ENCODE assay signal across 8 mouse cellular contexts in genomic region chr14:20702096-20702740, GRCm38 (mm10). TPM values are rescaled to one million over a fixed set of nuclear protein-coding genes. Genes with fewer than 3 reads are reported as not detected.
DNase-seq lines count a peak whose midpoint lies in the region; ATAC-seq lines count a peak whose summit lies in the region.

No protein-coding gene starts in this region.

- peak overlapping the region; percentile 89 for H3K9ac ChIP-seq in kidney, embryonic 14.5 days (ENCODE audit: low read depth, low read length)
- peak overlapping the region; percentile 91 for H3K9ac ChIP-seq in hindbrain, embryonic 13.5 days
- peak overlapping the region; percentile 84 for H3K9ac ChIP-seq in midbrain, embryonic 14.5 days (replicated peaks; ENCODE audit: low read length)

- ATAC-seq in kidney, embryonic 14.5 days (ENCODE audit: low FRiP score, low TSS enrichment) = peak; percentile 21
- peak; percentile 9 for ATAC-seq in hindbrain, embryonic 13.5 days (ENCODE audit: low FRiP score)
- 0 out of 2 replicates have a peak, but pooled peaks have one; percentile 6 for ATAC-seq in midbrain, embryonic 14.5 days (ENCODE audit: low FRiP score, low TSS enrichment)

- H3K36me3 ChIP-seq in kidney, embryonic 14.5 days (ENCODE audit: control insufficient read depth, insufficient read depth, low read length) = peaks cover 23% of the 10 kb centered on the region
- peaks cover 18% of the 10 kb centered on the region for H3K36me3 ChIP-seq in hindbrain, embryonic 13.5 days
- H3K36me3 ChIP-seq in midbrain, embryonic 14.5 days (ENCODE audit: control insufficient read depth, insufficient read depth, low read length) = peaks cover 16% of the 10 kb centered on the region

- no peak for DNase-seq in kidney, adult 8-10 months
- peak; percentile 29 for DNase-seq in Muller cell, postnatal 12 days (ENCODE audit: inconsistent ontology term)
- no peak for DNase-seq in midbrain, embryonic 14.5 days
- no peak for DNase-seq in MN1 (ENCODE audit: low spot score)
- DNase-seq in adrenal gland, postnatal 4 days (ENCODE audit: low spot score in 2 of 2) = no peak
- no peak for DNase-seq in B cell, adult 2 months

- H3K4me3 ChIP-seq in kidney, embryonic 14.5 days (ENCODE audit: low read length) = peak overlapping the region; percentile 90
- H3K4me3 ChIP-seq in hindbrain, embryonic 13.5 days = peak overlapping the region; percentile 77
- peak overlapping the region; percentile 73 for H3K4me3 ChIP-seq in midbrain, embryonic 14.5 days (replicated peaks; ENCODE audit: low read depth, low read length)

- 15% methylated on average over 15 of the region's 15 CpGs for WGBS in kidney, embryonic 14.5 days
- 15% methylated on average over 15 of the region's 15 CpGs for WGBS in hindbrain, embryonic 13.5 days
- 18% methylated on average over 15 of the region's 15 CpGs for WGBS in midbrain, embryonic 14.5 days

- peak overlapping the region; percentile 63 for H3K4me2 ChIP-seq in kidney, embryonic 14.5 days (replicated peaks; ENCODE audit: low read depth, low read length)
- peak overlapping the region; percentile 67 for H3K4me2 ChIP-seq in hindbrain, embryonic 13.5 days
- H3K4me2 ChIP-seq in midbrain, embryonic 14.5 days (ENCODE audit: low read length) = peak overlapping the region; percentile 73

- no peaks in the 10 kb centered on the region for H3K27me3 ChIP-seq in kidney, embryonic 14.5 days (ENCODE audit: control insufficient read depth, insufficient read depth, low read length)
- H3K27me3 ChIP-seq in hindbrain, embryonic 13.5 days = no peaks in the 10 kb centered on the region
- H3K27me3 ChIP-seq in midbrain, embryonic 14.5 days (ENCODE audit: control insufficient read depth, insufficient read depth, low read length) = no peaks in the 10 kb centered on the region

- H3K27ac ChIP-seq in kidney, embryonic 14.5 days (ENCODE audit: low read depth, low read length) = peak overlapping the region; percentile 90
- H3K27ac ChIP-seq in hindbrain, embryonic 13.5 days = peak overlapping the region; percentile 93
- H3K27ac ChIP-seq in midbrain, embryonic 14.5 days (replicated peaks; ENCODE audit: low read depth, low read length) = peak overlapping the region; percentile 86

- H3K9me3 ChIP-seq in kidney, embryonic 14.5 days (ENCODE audit: control insufficient read depth, low read length) = no peaks in the 10 kb centered on the region
- no peaks in the 10 kb centered on the region for H3K9me3 ChIP-seq in hindbrain, embryonic 13.5 days
- no peaks in the 10 kb centered on the region for H3K9me3 ChIP-seq in midbrain, embryonic 14.5 days (ENCODE audit: control insufficient read depth, low read length)

- peaks cover 29% of the 10 kb centered on the region for H3K4me1 ChIP-seq in kidney, embryonic 14.5 days (ENCODE audit: control insufficient read depth, insufficient read depth, low read length)
- peaks cover 66% of the 10 kb centered on the region for H3K4me1 ChIP-seq in hindbrain, embryonic 13.5 days (replicated peaks)
- H3K4me1 ChIP-seq in midbrain, embryonic 14.5 days (ENCODE audit: control insufficient read depth, insufficient read depth, low read length) = peaks cover 49% of the 10 kb centered on the region

RNA-seq across cellular contexts. Expression of gene Chchd1, which starts 0.6 kb away (rescaled TPM):
- polyA plus RNA-seq in kidney, embryonic 14.5 days (2014; fragmentation: Nextera tagmentation; extraction: Ambion mirVana) = 218 and 327 TPM in 2 replicates
- polyA plus RNA-seq in hindbrain, embryonic 13.5 days (2015; fragmentation: Nextera tagmentation; extraction: Ambion mirVana) = 200 and 204 TPM in 2 replicates
- polyA plus RNA-seq in midbrain, embryonic 14.5 days (2014; fragmentation: Nextera tagmentation; extraction: Ambion mirVana) = 188 and 214 TPM in 2 replicates
- 10 to 100 TPM; 76.1 to 88.5 TPM for total RNA-seq in adrenal gland, postnatal 4 days (2021)

RNA-seq across cellular contexts. Expression of gene Zswim8, which starts 5.1 kb away (rescaled TPM):
- polyA plus RNA-seq in kidney, embryonic 14.5 days (2014; fragmentation: Nextera tagmentation; extraction: Ambion mirVana) = 30.1 and 32.1 TPM in 2 replicates
- 45.3 and 46.2 TPM in 2 replicates for polyA plus RNA-seq in hindbrain, embryonic 13.5 days (2015; fragmentation: Nextera tagmentation; extraction: Ambion mirVana)
- 47.7 and 57.3 TPM in 2 replicates for polyA plus RNA-seq in midbrain, embryonic 14.5 days (2014; fragmentation: Nextera tagmentation; extraction: Ambion mirVana)
- total RNA-seq in adrenal gland, postnatal 4 days (2021) = 100 to 1,000 TPM; 136 to 151 TPM

RNA-seq across cellular contexts. Expression of gene Fut11, which starts 7.5 kb away (rescaled TPM):
- polyA plus RNA-seq in kidney, embryonic 14.5 days (2014; fragmentation: Nextera tagmentation; extraction: Ambion mirVana) = 15.1 and 19.9 TPM in 2 replicates
- 27.2 and 29.3 TPM in 2 replicates for polyA plus RNA-seq in hindbrain, embryonic 13.5 days (2015; fragmentation: Nextera tagmentation; extraction: Ambion mirVana)
- 17.9 and 22.2 TPM in 2 replicates for polyA plus RNA-seq in midbrain, embryonic 14.5 days (2014; fragmentation: Nextera tagmentation; extraction: Ambion mirVana)
- total RNA-seq in adrenal gland, postnatal 4 days (2021) = 10 to 100 TPM; 25.9 to 26.1 TPM

RNA-seq across cellular contexts. Expression of gene Sec24c, which starts 28.1 kb away (rescaled TPM):
- polyA plus RNA-seq in kidney, embryonic 14.5 days (2014; fragmentation: Nextera tagmentation; extraction: Ambion mirVana) = 47.7 and 93.8 TPM in 2 replicates
- polyA plus RNA-seq in hindbrain, embryonic 13.5 days (2015; fragmentation: Nextera tagmentation; extraction: Ambion mirVana) = 89.8 and 90.0 TPM in 2 replicates
- 54.0 and 81.5 TPM in 2 replicates for polyA plus RNA-seq in midbrain, embryonic 14.5 days (2014; fragmentation: Nextera tagmentation; extraction: Ambion mirVana)
- total RNA-seq in adrenal gland, postnatal 4 days (2021) = 100 to 1,000 TPM; 137 to 140 TPM

RNA-seq across cellular contexts. Expression of gene Ndst2, which starts 32.1 kb away (rescaled TPM):
- 21.3 and 32.1 TPM in 2 replicates for polyA plus RNA-seq in kidney, embryonic 14.5 days (2014; fragmentation: Nextera tagmentation; extraction: Ambion mirVana)
- polyA plus RNA-seq in hindbrain, embryonic 13.5 days (2015; fragmentation: Nextera tagmentation; extraction: Ambion mirVana) = 16.7 and 19.1 TPM in 2 replicates
- 14.5 and 20.5 TPM in 2 replicates for polyA plus RNA-seq in midbrain, embryonic 14.5 days (2014; fragmentation: Nextera tagmentation; extraction: Ambion mirVana)
- total RNA-seq in adrenal gland, postnatal 4 days (2021) = 10 to 100 TPM; 46.4 to 49.0 TPM
